Mouse (Mus musculus): Measurements from ENCODE around the gene 1500011B03Rik. TPM values are rescaled to one million over a fixed set of nuclear protein-coding genes. Genes with fewer than 3 reads are reported as not detected.

1500011B03Rik gene
- total RNA-seq, 2 experiments from 2014 or later: 144 to 161 TPM

- intact Hi-C loops (cut with DNase I): no loop called here
- DNase-seq (ENCODE audit: extremely low spot score in 1 of 2, low spot score in 2 of 2): no peak
- H3K27ac ChIP-seq: no peak overlapping the region
- no peak for TF ChIP-seq CTCF (IDR thresholded peaks at IDR 0.05)
- H3K4me3 ChIP-seq: no peak overlapping the region
Measured at GRCm38 (mm10) chr5:114836886-114837285, 13.6 kb upstream of the 1500011B03Rik start.

GRCm38 (mm10) chr5:114829740-114830139 is 6.5 kb upstream of the 1500011B03Rik start:
- Histone ChIP-seq H3K27ac (no peak overlapping the region), H3K4me3 (no peak overlapping the region)
- TF ChIP-seq CTCF (IDR thresholded peaks at IDR 0.05): no peak
- no peak for DNase-seq (ENCODE audit: extremely low spot score in 1 of 2, low spot score in 2 of 2)
- intact Hi-C loops (cut with DNase I): loop anchor here (5.0 kb wide), 1 partner anchor 108 kb away; no protein-coding TSS in a partner anchor

- intact Hi-C loops (cut with DNase I): loop anchor here (5.0 kb wide), 1 partner anchor 110 kb away; no protein-coding TSS in a partner anchor
Measured at GRCm38 (mm10) chr5:114827427-114827826, 4.2 kb upstream of the 1500011B03Rik start.

GRCm38 (mm10) chr5:114825978-114826691 is 2.9 kb upstream of the 1500011B03Rik start:
- peak overlapping the region; percentile 24; the same call in 1 of the 2 replicates for H3K4me3 ChIP-seq
- no peak for DNase-seq (ENCODE audit: extremely low spot score in 1 of 2, low spot score in 2 of 2)
- no peak; the same call in 1 of the 2 replicates for TF ChIP-seq CTCF (IDR thresholded peaks at IDR 0.05)
- no peak overlapping the region for H3K27ac ChIP-seq
- intact Hi-C loops (cut with DNase I): loop anchor here (2.0 to 5.0 kb wide), 2 partner anchors 33 to 111 kb away; partner anchors contain the start of gene Gm9936

More at GRCm38 (mm10) chr5:114827427-114827826, 4.2 kb upstream of the 1500011B03Rik start:
- Histone ChIP-seq H3K4me3 (no peak overlapping the region), H3K27ac (no peak overlapping the region)
- TF ChIP-seq CTCF (IDR thresholded peaks at IDR 0.05): no peak
- DNase-seq (ENCODE audit: extremely low spot score in 1 of 2, low spot score in 2 of 2): no peak

GRCm38 (mm10) chr5:114824197-114824596 is 929 bp upstream of the 1500011B03Rik start:
- intact Hi-C loops (cut with DNase I): loop anchor here (2.0 kb wide), 1 partner anchor 35 kb away; the partner anchor contains the start of gene Gm9936
- no peak overlapping the region for H3K4me3 ChIP-seq
- no peak overlapping the region for H3K27ac ChIP-seq
- no peak for DNase-seq (ENCODE audit: extremely low spot score in 1 of 2, low spot score in 2 of 2)
- TF ChIP-seq CTCF (IDR thresholded peaks at IDR 0.05): peak; percentile 81

- H3K27ac ChIP-seq: no peak overlapping the region
- intact Hi-C loops (cut with DNase I): no loop called here
- TF ChIP-seq CTCF (IDR thresholded peaks at IDR 0.05): no peak
- DNase-seq (ENCODE audit: extremely low spot score in 1 of 2, low spot score in 2 of 2): no peak
- H3K4me3 ChIP-seq: no peak overlapping the region
Measured at GRCm38 (mm10) chr5:114818124-114818523, 5.1 kb downstream of the 1500011B03Rik start.

GRCm38 (mm10) chr5:114816599-114816998 is 6.7 kb downstream of the 1500011B03Rik start:
- no peak overlapping the region for H3K4me3 ChIP-seq
- no peak for TF ChIP-seq CTCF (IDR thresholded peaks at IDR 0.05)
- DNase-seq (ENCODE audit: extremely low spot score in 1 of 2, low spot score in 2 of 2): no peak
- H3K27ac ChIP-seq: no peak overlapping the region
- intact Hi-C loops (cut with DNase I): no loop called here

GRCm38 (mm10) chr5:114813525-114814181 is 9.6 kb downstream of the 1500011B03Rik start:
- H3K27ac ChIP-seq: peak overlapping the region; percentile 92

GRCm38 (mm10) chr5:114809826-114810225 is 13.4 kb downstream of the 1500011B03Rik start:
- Histone ChIP-seq H3K27ac (no peak overlapping the region), H3K4me3 (no peak overlapping the region)
- TF ChIP-seq CTCF (IDR thresholded peaks at IDR 0.05): no peak
- intact Hi-C loops (cut with DNase I): no loop called here
- no peak for DNase-seq (ENCODE audit: extremely low spot score in 1 of 2, low spot score in 2 of 2)

More at GRCm38 (mm10) chr5:114813525-114814181, 9.6 kb downstream of the 1500011B03Rik start:
- intact Hi-C loops (cut with DNase I): no loop called here
- peak; percentile 90 to 92 for DNase-seq (ENCODE audit: extremely low spot score in 1 of 2, low spot score in 2 of 2)
- H3K4me3 ChIP-seq: peak overlapping the region; percentile 80
- TF ChIP-seq CTCF (IDR thresholded peaks at IDR 0.05): no peak

GRCm38 (mm10) chr5:114809181-114809756 is 14.0 kb downstream of the 1500011B03Rik start:
- no peak for DNase-seq (ENCODE audit: extremely low spot score in 1 of 2, low spot score in 2 of 2)
- Histone ChIP-seq H3K4me3 (no peak overlapping the region), H3K27ac (no peak overlapping the region)
- intact Hi-C loops (cut with DNase I): no loop called here
- no peak for TF ChIP-seq CTCF (IDR thresholded peaks at IDR 0.05)

- no peak for DNase-seq (ENCODE audit: extremely low spot score in 1 of 2, low spot score in 2 of 2)
- TF ChIP-seq CTCF (IDR thresholded peaks at IDR 0.05): no peak
- intact Hi-C loops (cut with DNase I): no loop called here
- H3K4me3 ChIP-seq: no peak overlapping the region
- H3K27ac ChIP-seq: no peak overlapping the region
Measured at GRCm38 (mm10) chr5:114808385-114808784, 14.9 kb downstream of the 1500011B03Rik start.

- DNase-seq (ENCODE audit: extremely low spot score in 1 of 2, low spot score in 2 of 2): no peak
- no peak for TF ChIP-seq CTCF (IDR thresholded peaks at IDR 0.05)
- intact Hi-C loops (cut with DNase I): no loop called here
- no peak overlapping the region for H3K4me3 ChIP-seq
- no peak overlapping the region for H3K27ac ChIP-seq
Measured at GRCm38 (mm10) chr5:114807893-114808292, 15.4 kb downstream of the 1500011B03Rik start.

Data from left cerebral cortex, adult 2 months (tissue).